Mouse (Mus musculus): ENCODE data around the gene Pcdh19. TPM values are rescaled to one million over a fixed set of nuclear protein-coding genes. Genes with fewer than 3 reads are reported as not detected.

The Pcdh19 gene
- polyA plus RNA-seq (2012; rRNA removed): 11.7 and 12.6 TPM in 2 replicates

GRCm38 (mm10) chrX:133688840-133689239 lies at the start of gene Pcdh19:
Gene Pcdh19, minus strand, starts transcription at chrX:133688987.

Other genes with a start within 250 kb of the Pcdh19 start
- gene Tnmd, start 162.0 kb upstream of the Pcdh19 start, polyA plus RNA-seq (2012; rRNA removed): 6.6 and 12.8 TPM in 2 replicates
- gene Tspan6, start 209.4 kb upstream of the Pcdh19 start, polyA plus RNA-seq (2012; rRNA removed): 103 and 112 TPM in 2 replicates
- 1.8 and 2.3 TPM in 2 replicates for gene Srpx2, start 219.4 kb upstream of the Pcdh19 start, polyA plus RNA-seq (2012; rRNA removed)

Data from central nervous system, embryonic 14 days (tissue).